In the genomic region with DNA sequence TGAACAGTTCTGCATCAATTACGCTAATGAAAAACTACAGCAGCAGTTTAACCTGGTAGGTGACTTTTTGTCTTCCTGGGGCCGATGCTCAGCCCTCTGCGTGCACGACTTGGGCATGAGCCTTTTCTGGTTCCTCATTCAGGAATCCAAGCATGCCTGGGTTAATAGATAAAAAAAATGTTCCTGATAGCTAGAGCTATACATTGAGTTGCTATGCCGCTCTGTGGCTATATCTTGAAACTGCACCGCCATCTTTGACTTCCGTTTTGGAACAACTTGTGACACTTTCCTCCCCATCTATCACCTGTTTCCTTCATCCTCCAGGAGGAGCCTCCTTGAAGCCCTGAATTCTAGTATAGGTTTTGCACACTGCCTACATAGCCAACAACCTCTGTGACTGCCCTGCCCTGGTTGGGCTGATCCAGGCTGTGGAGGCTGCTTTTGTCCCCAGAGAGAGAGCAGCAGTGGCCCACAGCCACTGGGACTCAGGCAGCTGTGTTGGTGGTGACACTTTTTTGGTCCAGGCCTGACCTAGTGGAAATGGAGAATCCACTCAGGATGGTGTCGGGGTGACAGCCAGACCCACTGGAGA, we compare ENCODE assay signal across 11 mouse cellular contexts. TPM values are rescaled to one million over a fixed set of nuclear protein-coding genes. Genes with fewer than 3 reads are reported as not detected.
A peak's percentile ranks its signal among the peaks of the same experiment; 100 is the strongest.
DNase-seq lines count a peak whose midpoint lies in the region; ATAC-seq and TF ChIP-seq lines count a peak whose summit lies in the region.
"Had no signal": no experiment of that assay in that cellular context is flagged by ENCODE, and none has a peak within 500 bp of the region (broad histone marks: within the 10 kb centered on the region; RNA-seq: fewer than 3 reads in every experiment).

No protein-coding gene starts in this region.

- no peak for ATAC-seq in intestine, postnatal 0 days
- ATAC-seq in intestine, embryonic 16.5 days, result no peak
- ATAC-seq in midbrain, embryonic 11.5 days (ENCODE audit: low FRiP score), result no peak

- H3K9ac ChIP-seq in intestine, postnatal 0 days (ENCODE audit: low read depth, low read length), result no peak overlapping the region
- H3K9ac ChIP-seq in intestine, embryonic 16.5 days (ENCODE audit: low read depth, low read length), result no peak overlapping the region
- no peak overlapping the region for H3K9ac ChIP-seq in midbrain, embryonic 11.5 days (ENCODE audit: low read length)
- H3K9ac ChIP-seq: heart, embryonic 13.5 days had no signal

- no peak overlapping the region for H3K4me2 ChIP-seq in intestine, postnatal 0 days (replicated peaks; ENCODE audit: low read depth)
- H3K4me2 ChIP-seq in intestine, embryonic 16.5 days (ENCODE audit: low read depth, low read length), result no peak overlapping the region
- no peak overlapping the region for H3K4me2 ChIP-seq in midbrain, embryonic 11.5 days
- H3K4me2 ChIP-seq: heart, embryonic 13.5 days had no signal

- no peaks in the 10 kb centered on the region for H3K9me3 ChIP-seq in intestine, postnatal 0 days (ENCODE audit: control insufficient read depth)
- H3K9me3 ChIP-seq in intestine, embryonic 16.5 days (ENCODE audit: control insufficient read depth, low read length), result no peaks in the 10 kb centered on the region
- H3K9me3 ChIP-seq in midbrain, embryonic 11.5 days (ENCODE audit: control insufficient read depth, low read length), result no peaks in the 10 kb centered on the region

- peak; percentile 46 for TF ChIP-seq CTCF in intestine, postnatal 0 days (IDR thresholded peaks at IDR 0.05; ENCODE audit: low read depth)

- H3K27ac ChIP-seq in intestine, postnatal 0 days (ENCODE audit: low read depth, low read length), result no peak overlapping the region
- H3K27ac ChIP-seq in intestine, embryonic 16.5 days (ENCODE audit: low read length), result no peak overlapping the region
- H3K27ac ChIP-seq in midbrain, embryonic 11.5 days (ENCODE audit: low read depth, low read length), result no peak overlapping the region
- H3K27ac ChIP-seq: heart, embryonic 13.5 days had no signal

- peak; percentile 75 for DNase-seq in CD4-positive, CD25-positive, alpha-beta regulatory T cell, adult 2 months (ENCODE audit: low read depth, low spot score)
- DNase-seq in embryo, embryonic 11 days, result peak; percentile 36
- peak; percentile 82 for DNase-seq in midbrain, embryonic 11.5 days (ENCODE audit: low spot score, missing footprints)
- DNase-seq in ovary, adult 18-20 months (ENCODE audit: low spot score), result no peak
- DNase-seq in urinary bladder, postnatal 25 days (ENCODE audit: low spot score), result no peak
- no peak for DNase-seq in gastrocnemius, postnatal 14 days
- DNase-seq: lung, adult 18-20 months had no signal

- H3K27me3 ChIP-seq in intestine, postnatal 0 days (replicated peaks; ENCODE audit: control insufficient read depth, insufficient read depth, low read length), result no peaks in the 10 kb centered on the region
- H3K27me3 ChIP-seq in intestine, embryonic 16.5 days (replicated peaks; ENCODE audit: control insufficient read depth, insufficient read depth, low read length), result no peaks in the 10 kb centered on the region
- H3K27me3 ChIP-seq in midbrain, embryonic 11.5 days (ENCODE audit: control insufficient read depth, insufficient read depth, low read length), result no peaks in the 10 kb centered on the region
- H3K27me3 ChIP-seq: heart, embryonic 13.5 days had no signal

- intact Hi-C loops in gastrocnemius, postnatal 14 days (cut with DNase I; ENCODE audit: low total_unique reads), result no loop called here

- no peaks in the 10 kb centered on the region for H3K4me1 ChIP-seq in intestine, postnatal 0 days (replicated peaks; ENCODE audit: control insufficient read depth, insufficient read depth, low read length)
- H3K4me1 ChIP-seq in intestine, embryonic 16.5 days (ENCODE audit: control insufficient read depth, insufficient read depth, low read length), result no peaks in the 10 kb centered on the region; the same call in 1 of the 2 replicates
- H3K4me1 ChIP-seq in midbrain, embryonic 11.5 days (ENCODE audit: control insufficient read depth, insufficient read depth, low read length), result peaks cover 21% of the 10 kb centered on the region

- no peaks in the 10 kb centered on the region for H3K36me3 ChIP-seq in intestine, postnatal 0 days (ENCODE audit: control insufficient read depth, insufficient read depth)
- H3K36me3 ChIP-seq in intestine, embryonic 16.5 days (ENCODE audit: control insufficient read depth, insufficient read depth, low read length), result 0 out of 2 replicates have a peak, but pooled peaks cover 2% of the 10 kb centered on the region
- H3K36me3 ChIP-seq in midbrain, embryonic 11.5 days (ENCODE audit: control insufficient read depth, insufficient read depth, low read length), result no peaks in the 10 kb centered on the region
- H3K36me3 ChIP-seq: G1E; heart, embryonic 13.5 days had no signal

- 73% methylated on average over 8 of the region's 8 CpGs for WGBS in intestine, postnatal 0 days
- 68% methylated on average over 8 of the region's 8 CpGs for WGBS in intestine, embryonic 16.5 days
- WGBS in midbrain, embryonic 11.5 days, result 65% methylated on average over 8 of the region's 8 CpGs

- no peak overlapping the region for H3K4me3 ChIP-seq in intestine, postnatal 0 days (ENCODE audit: low read depth, low read length)
- no peak overlapping the region for H3K4me3 ChIP-seq in intestine, embryonic 16.5 days (ENCODE audit: low read length)
- no peak overlapping the region for H3K4me3 ChIP-seq in midbrain, embryonic 11.5 days (ENCODE audit: low read depth, low read length)
- H3K4me3 ChIP-seq: heart, embryonic 13.5 days had no signal

RNA-seq across cellular contexts. Expression of a gene that starts 30.5 kb away (rescaled TPM):
- 1.5 and 1.9 TPM in 2 replicates for polyA plus RNA-seq in intestine, postnatal 0 days (2015; fragmentation: Nextera tagmentation; extraction: Ambion mirVana)
- polyA plus RNA-seq in intestine, embryonic 16.5 days (2015; fragmentation: Nextera tagmentation; extraction: Ambion mirVana), result 4.4 and 5.0 TPM in 2 replicates
- polyA plus RNA-seq in midbrain, embryonic 11.5 days (2014; fragmentation: Nextera tagmentation; extraction: Ambion mirVana), result 0.40 and 0.56 TPM in 2 replicates
- 1 to 10 TPM; 5.9 to 9.6 TPM for total RNA-seq in gastrocnemius, postnatal 14 days (2021)
- polyA plus RNA-seq: G1E had no signal

RNA-seq across cellular contexts. Expression of a gene that starts 43.8 kb away (rescaled TPM):
- 11.2 and 11.3 TPM in 2 replicates for polyA plus RNA-seq in intestine, postnatal 0 days (2015; fragmentation: Nextera tagmentation; extraction: Ambion mirVana)
- polyA plus RNA-seq in intestine, embryonic 16.5 days (2015; fragmentation: Nextera tagmentation; extraction: Ambion mirVana), result 15.8 and 16.2 TPM in 2 replicates
- polyA plus RNA-seq in midbrain, embryonic 11.5 days (2014; fragmentation: Nextera tagmentation; extraction: Ambion mirVana), result 33.1 and 34.4 TPM in 2 replicates
- 10 to 100 TPM in 1 of 2 experiments, 1 to 10 TPM in 1; 7.4 to 11.3 TPM for total RNA-seq in gastrocnemius, postnatal 14 days (2021)
- polyA plus RNA-seq: G1E had no signal

Comparison
In these comparisons a context has a peak if more than half of its experiments do, and no peak if none do; other contexts are left out.
1. DNase-seq: peak in CD4-positive, CD25-positive, alpha-beta regulatory T cell, adult 2 months (single experiment), embryo, embryonic 11 days (single experiment) and midbrain, embryonic 11.5 days (single experiment); none in ovary, adult 18-20 months (single experiment), urinary bladder, postnatal 25 days (single experiment) and gastrocnemius, postnatal 14 days (single experiment).